Mouse (Mus musculus) myocyte (in vitro differentiated cells): ENCODE data around the gene Syngr1. TPM values are rescaled to one million over a fixed set of nuclear protein-coding genes. Genes with fewer than 3 reads are reported as not detected.

ENCODE experiments used
- H3K27me3 ChIP-seq: one replicate; pipeline ENCODE4 v1.6.1; 2011; ENCODE audit not compliant: control insufficient read depth, insufficient read depth, insufficient read length
- H3K36me3 ChIP-seq: one replicate; pipeline ENCODE4 v1.6.1; 2011; ENCODE audit not compliant: control insufficient read depth, insufficient read depth
- H3K4me2 ChIP-seq: one replicate; pipeline ENCODE4 v1.6.1; 2011; ENCODE audit warnings: low read depth, control low read depth
- H3K4me3 ChIP-seq: one replicate; pipeline ENCODE4 v1.5.1; 2011; ENCODE audit warnings: mild to moderate bottlenecking, control low read depth, moderate library complexity
- H3K79me2 ChIP-seq: one replicate; pipeline ENCODE4 v1.6.1; 2011; ENCODE audit not compliant: control insufficient read depth, insufficient read depth
- H3ac ChIP-seq: one replicate; pipeline ENCODE4 v1.6.1; 2011; ENCODE audit not compliant: control insufficient read depth, insufficient read length
- CEBPB ChIP-seq: IDR thresholded peaks from 2 replicates; pipeline ENCODE4 v1.6.1; 2011; ENCODE audit warnings: mild to moderate bottlenecking, moderate library complexity; ENCODE audit not compliant: poor library complexity, insufficient read depth, severe bottlenecking
- E2F4 ChIP-seq: IDR thresholded peaks from one replicate; pipeline ENCODE4 v1.6.1; 2011; ENCODE audit warnings: mild to moderate bottlenecking, control low read depth, moderate library complexity; ENCODE audit not compliant: insufficient read depth
- MAX ChIP-seq: IDR thresholded peaks from one replicate; pipeline ENCODE4 v1.6.1; 2011; ENCODE audit warnings: low read depth, mild to moderate bottlenecking, control low read depth
- MYOD1 ChIP-seq, 3 experiments: IDR thresholded peaks; one replicate each; pipeline ENCODE4 v1.6.1; 2011; ENCODE audit warnings: control low read depth in 2 of 3, low read depth in 2 of 3, mild to moderate bottlenecking in 2 of 3, moderate library complexity in 1 of 3; ENCODE audit not compliant: insufficient read length in 2 of 3, control insufficient read depth in 1 of 3
- MYOG ChIP-seq, 3 experiments: IDR thresholded peaks; one replicate each; pipeline ENCODE4 v1.6.1; 2011; ENCODE audit warnings: control low read depth in 2 of 3, low read depth in 2 of 3, mild to moderate bottlenecking in 2 of 3; ENCODE audit not compliant: insufficient read length in 2 of 3, control insufficient read depth in 1 of 3, insufficient read depth in 1 of 3
- POLR2A ChIP-seq: IDR thresholded peaks from one replicate; pipeline ENCODE4 v1.6.1; 2011; ENCODE audit warnings: low read depth, mild to moderate bottlenecking, control low read depth, moderate library complexity; ENCODE audit not compliant: insufficient read length
- POLR2AphosphoS2 ChIP-seq: IDR thresholded peaks from one replicate; pipeline ENCODE4 v1.6.1; 2011; ENCODE audit warnings: low read depth, control low read depth; ENCODE audit not compliant: insufficient read length
- REST ChIP-seq: IDR thresholded peaks from one replicate; pipeline ENCODE4 v1.6.1; 2011; ENCODE audit warnings: mild to moderate bottlenecking, control low read depth, moderate library complexity; ENCODE audit not compliant: insufficient read depth, insufficient read length
- SRF ChIP-seq: IDR thresholded peaks from one replicate; pipeline ENCODE4 v1.6.1; 2011; ENCODE audit warnings: low read depth; ENCODE audit not compliant: control insufficient read depth, insufficient read length
- TCF12 ChIP-seq: IDR thresholded peaks from one replicate; pipeline ENCODE4 v1.6.1; 2011; ENCODE audit warnings: mild to moderate bottlenecking, control low read depth; ENCODE audit not compliant: poor library complexity, insufficient read depth, severe bottlenecking
- TCF3 ChIP-seq: IDR thresholded peaks from one replicate; pipeline ENCODE4 v1.6.1; 2011; ENCODE audit warnings: low read depth, control low read depth; ENCODE audit not compliant: insufficient read length
- USF1 ChIP-seq: IDR thresholded peaks from one replicate; pipeline ENCODE4 v1.6.1; 2011; ENCODE audit warnings: low read depth, mild to moderate bottlenecking, control low read depth, moderate library complexity
- polyA plus RNA-seq: library from polyadenylated mRNA; unstranded; fragments of >200 nt; fragmentation: generic; extraction: Trizol; gene quantifications from one replicate; pipeline ENCODE4 v1.2.1, GENCODE M21; 2012; ENCODE audit warnings: missing spikeins

Syngr1 gene
- polyA plus RNA-seq, 1 experiment = 54.7 TPM

DNA sequence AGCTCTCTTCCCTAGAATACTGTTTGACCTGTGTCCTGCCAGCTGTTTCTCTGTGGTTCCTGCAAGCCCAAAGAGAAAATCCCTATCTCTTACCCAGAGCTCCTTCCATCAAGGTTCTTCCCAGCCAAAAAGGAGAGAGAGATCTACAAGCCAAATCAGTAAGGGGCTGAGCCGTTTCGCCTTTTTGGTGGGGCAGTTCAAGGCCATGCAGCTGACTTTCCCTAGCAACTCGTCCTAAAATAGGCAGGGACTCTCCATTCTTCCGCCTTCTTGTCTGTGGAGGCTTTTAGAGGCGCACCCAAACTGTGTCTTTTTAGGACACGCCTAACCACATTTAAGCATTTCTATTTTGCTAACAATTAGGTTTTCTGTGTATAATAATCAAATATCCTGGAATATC, 52.6 kb downstream of the Syngr1 start:
- Histone ChIP-seq H3K4me2 (peak overlapping the region; percentile 2), H3K27me3 (no peaks in the 10 kb centered on the region), H3K36me3 (peaks cover 47% of the 10 kb centered on the region), H3ac (no peak overlapping the region), H3K4me3 (no peak overlapping the region), H3K79me2 (peaks cover 61% of the 10 kb centered on the region)
- no peak for TF ChIP-seq POLR2AphosphoS2
- no peak for TF ChIP-seq TCF3
- no peak for TF ChIP-seq E2F4
- no peak for TF ChIP-seq MYOD1 (IDR thresholded peaks at IDR 0.05; ENCODE audit: control insufficient read depth in 1 of 3, insufficient read length in 2 of 3, low read depth in 2 of 3)

DNA sequence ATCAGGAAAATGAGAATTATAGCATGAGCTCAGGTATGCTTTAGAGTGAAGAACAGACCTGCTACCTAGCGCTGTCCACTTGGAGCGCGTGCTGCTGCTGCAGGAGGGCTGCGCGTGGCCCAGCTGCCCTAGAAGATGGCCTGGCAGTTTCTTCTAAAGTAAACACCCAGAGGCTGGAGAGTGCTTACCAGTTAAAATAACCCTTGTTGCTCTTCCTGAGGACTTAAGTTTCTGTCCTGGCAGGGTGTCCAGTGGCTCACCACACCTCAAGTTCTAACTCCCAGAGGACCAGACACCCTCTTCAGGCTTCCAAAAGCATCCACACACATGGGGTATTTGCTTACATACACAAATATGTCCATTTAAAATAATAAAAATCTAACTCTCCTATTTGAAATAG, 54.3 kb downstream of the Syngr1 start:
- H3ac ChIP-seq = no peak overlapping the region
- no peak overlapping the region for H3K4me2 ChIP-seq
- no peaks in the 10 kb centered on the region for H3K27me3 ChIP-seq
- no peak overlapping the region for H3K4me3 ChIP-seq
- TF ChIP-seq MYOG (IDR thresholded peaks at IDR 0.05; ENCODE audit: control insufficient read depth in 1 of 3, insufficient read depth in 1 of 3, insufficient read length in 2 of 3, low read depth in 2 of 3) (no peak), MAX (no peak), USF1 (no peak), MYOD1 (IDR thresholded peaks at IDR 0.05; ENCODE audit: control insufficient read depth in 1 of 3, insufficient read length in 2 of 3, low read depth in 2 of 3) (no peak), SRF (no peak), TCF12 (no peak), POLR2A (no peak), REST (no peak), E2F4 (no peak), POLR2AphosphoS2 (no peak), CEBPB (no peak), TCF3 (no peak)
- H3K79me2 ChIP-seq = peaks cover 44% of the 10 kb centered on the region
- H3K36me3 ChIP-seq = peaks cover 42% of the 10 kb centered on the region

DNA sequence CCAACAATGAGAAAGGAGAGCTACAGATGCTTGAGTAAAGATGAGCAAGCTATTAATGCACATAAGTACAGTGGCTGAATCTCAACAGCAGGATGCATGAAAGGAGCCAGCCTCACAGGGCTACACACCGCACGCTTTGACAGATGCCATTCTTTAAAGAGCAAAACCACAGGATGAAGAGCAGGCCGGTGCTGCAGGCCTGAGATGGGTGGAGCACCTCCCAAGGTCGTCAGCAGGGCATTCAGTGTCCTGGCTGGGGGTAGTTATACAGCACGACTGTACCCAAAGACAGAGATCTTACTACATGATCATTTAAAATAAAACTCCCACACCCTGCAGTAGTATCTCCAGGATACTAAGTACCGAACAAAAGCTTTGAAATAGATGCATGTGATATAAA, 55.0 kb downstream of the Syngr1 start:
- H3K36me3 ChIP-seq = peaks cover 41% of the 10 kb centered on the region
- no peaks in the 10 kb centered on the region for H3K27me3 ChIP-seq
- H3K4me2 ChIP-seq = no peak overlapping the region
- peaks cover 37% of the 10 kb centered on the region for H3K79me2 ChIP-seq
- TF ChIP-seq MYOG (IDR thresholded peaks at IDR 0.05; ENCODE audit: control insufficient read depth in 1 of 3, insufficient read depth in 1 of 3, insufficient read length in 2 of 3, low read depth in 2 of 3) (peak in 1 of 3 experiments; percentile 54), MYOD1 (IDR thresholded peaks at IDR 0.05; ENCODE audit: control insufficient read depth in 1 of 3, insufficient read length in 2 of 3, low read depth in 2 of 3) (peak in 1 of 3 experiments; percentile 46), MAX (no peak), E2F4 (no peak)
- H3ac ChIP-seq = no peak overlapping the region
- H3K4me3 ChIP-seq = no peak overlapping the region

DNA sequence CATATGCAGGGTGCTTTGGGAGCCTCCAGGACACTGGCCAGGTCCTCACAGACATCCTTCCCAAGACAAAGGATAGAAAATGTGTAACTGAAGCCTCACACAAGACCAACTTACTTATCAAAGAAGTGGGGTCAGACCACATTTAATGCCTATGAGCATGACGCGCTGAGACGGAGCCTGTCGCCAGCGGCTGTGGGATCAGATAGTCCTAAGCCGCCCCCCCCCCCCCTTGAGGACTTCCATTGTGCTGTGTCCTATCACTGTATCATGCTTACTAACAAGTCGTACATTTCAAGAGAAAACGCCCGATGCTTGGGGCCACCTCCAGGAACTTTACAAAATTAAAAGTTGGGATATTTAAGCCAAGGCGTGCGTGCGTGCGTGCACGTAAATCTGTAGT, 56.0 kb downstream of the Syngr1 start:
- Histone ChIP-seq H3K4me3 (no peak overlapping the region), H3K36me3 (peaks cover 39% of the 10 kb centered on the region), H3K4me2 (no peak overlapping the region), H3K79me2 (peaks cover 27% of the 10 kb centered on the region), H3K27me3 (no peaks in the 10 kb centered on the region), H3ac (no peak overlapping the region)
- TF ChIP-seq REST (no peak), POLR2AphosphoS2 (no peak), TCF3 (no peak), USF1 (no peak), TCF12 (no peak), MAX (no peak), CEBPB (no peak), POLR2A (no peak), MYOD1 (IDR thresholded peaks at IDR 0.05; ENCODE audit: control insufficient read depth in 1 of 3, insufficient read length in 2 of 3, low read depth in 2 of 3) (no peak), MYOG (IDR thresholded peaks at IDR 0.05; ENCODE audit: control insufficient read depth in 1 of 3, insufficient read depth in 1 of 3, insufficient read length in 2 of 3, low read depth in 2 of 3) (no peak), SRF (no peak), E2F4 (no peak)

DNA sequence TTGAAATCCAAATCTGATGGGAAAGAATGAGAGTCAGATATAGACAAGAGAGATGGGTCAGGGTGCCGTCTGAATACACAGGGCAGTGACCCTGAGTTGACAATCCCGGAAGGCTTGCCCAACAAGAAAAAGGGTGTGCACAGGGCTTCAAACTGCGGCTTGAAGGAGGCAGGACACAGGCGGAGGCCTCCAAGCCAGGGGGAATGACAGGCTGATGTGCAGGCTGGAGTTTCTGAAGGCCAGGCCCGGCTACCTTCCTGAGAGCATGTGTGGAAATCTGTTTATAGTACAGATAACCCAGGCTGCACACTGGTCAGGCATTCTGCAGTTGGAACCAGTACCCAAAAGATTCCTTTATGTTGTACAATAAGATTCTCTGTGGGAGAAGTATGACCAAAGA, 56.4 kb downstream of the Syngr1 start:
- Histone ChIP-seq H3K36me3 (peaks cover 38% of the 10 kb centered on the region), H3K4me3 (no peak overlapping the region), H3K79me2 (peaks cover 23% of the 10 kb centered on the region), H3K27me3 (no peaks in the 10 kb centered on the region), H3ac (no peak overlapping the region), H3K4me2 (no peak overlapping the region)
- no peak for TF ChIP-seq MYOD1 (IDR thresholded peaks at IDR 0.05; ENCODE audit: control insufficient read depth in 1 of 3, insufficient read length in 2 of 3, low read depth in 2 of 3)
- no peak for TF ChIP-seq MAX
- no peak for TF ChIP-seq POLR2A
- TF ChIP-seq REST = no peak
- TF ChIP-seq USF1 = no peak
- TF ChIP-seq SRF = no peak
- TF ChIP-seq CEBPB = no peak
- no peak for TF ChIP-seq POLR2AphosphoS2
- no peak for TF ChIP-seq E2F4
- TF ChIP-seq TCF3 = no peak
- TF ChIP-seq MYOG (IDR thresholded peaks at IDR 0.05; ENCODE audit: control insufficient read depth in 1 of 3, insufficient read depth in 1 of 3, insufficient read length in 2 of 3, low read depth in 2 of 3) = no peak
- no peak for TF ChIP-seq TCF12
